30 mouse cellular contexts compared by ENCODE assay signal in the genomic region with DNA sequence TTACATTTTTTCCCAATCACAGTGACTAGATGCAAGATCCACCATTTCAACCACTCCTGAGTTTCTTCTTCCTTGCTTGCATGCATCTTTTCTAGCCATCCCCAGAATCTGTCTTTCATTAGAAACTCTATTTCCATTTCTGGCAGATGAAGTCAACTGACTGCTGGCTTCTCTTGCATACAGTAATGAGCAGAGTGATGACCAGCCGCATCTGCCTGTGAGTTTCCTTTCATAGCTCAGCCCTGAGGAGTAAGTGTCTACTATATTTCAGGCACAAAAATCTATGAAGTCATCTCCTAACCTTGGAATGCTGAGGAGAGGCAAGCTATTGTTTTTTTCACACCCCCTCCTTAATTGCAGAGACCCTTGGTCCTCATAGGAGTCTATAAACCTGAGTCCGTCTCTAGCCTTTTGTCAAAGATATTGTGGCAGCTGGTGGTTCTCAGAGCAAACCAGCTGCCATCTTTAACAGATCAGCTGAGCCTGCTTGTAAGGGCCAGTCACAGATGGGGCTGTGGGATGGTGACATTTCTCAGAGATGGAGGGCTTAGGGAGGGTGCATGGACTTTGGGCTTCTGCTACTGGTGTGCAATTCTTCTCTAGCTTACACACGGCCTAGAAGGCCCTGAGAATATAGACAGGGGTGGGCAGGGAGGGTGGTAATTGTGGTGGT. TPM values are rescaled to one million over a fixed set of nuclear protein-coding genes. Genes with fewer than 3 reads are reported as not detected.
DNase-seq lines count a peak whose midpoint lies in the region; ATAC-seq and TF ChIP-seq lines count a peak whose summit lies in the region.
"Had no signal": no experiment of that assay in that cellular context is flagged by ENCODE, and none has a peak within 500 bp of the region (broad histone marks: within the 10 kb centered on the region; RNA-seq: fewer than 3 reads in every experiment).

No protein-coding gene starts in this region.

- no peaks in the 10 kb centered on the region for H3K9me3 ChIP-seq in hindbrain, embryonic 10.5 days
- H3K9me3 ChIP-seq: forebrain, embryonic 13.5 days; hindbrain, embryonic 13.5 days; limb, embryonic 15.5 days; midbrain, embryonic 15.5 days; neural tube, embryonic 12.5 days had no signal

- H3K27me3 ChIP-seq in hindbrain, embryonic 10.5 days (ENCODE audit: insufficient read depth, poor library complexity, severe bottlenecking) = no peaks in the 10 kb centered on the region
- H3K27me3 ChIP-seq: forebrain, embryonic 13.5 days; hindbrain, embryonic 13.5 days; limb, embryonic 15.5 days; midbrain, embryonic 15.5 days; neural tube, embryonic 12.5 days had no signal

- no peak for DNase-seq in frontal cortex, postnatal 14 days (ENCODE audit: low spot score in 2 of 2)
- DNase-seq in left cerebral cortex, adult 18-20 months (ENCODE audit: low spot score in 2 of 2) = peak; percentile 17 to 41
- no peak for DNase-seq in left cerebral cortex, postnatal 4 days
- DNase-seq in brain, embryonic 14.5 days (ENCODE audit: low read depth) = peak; percentile 27
- DNase-seq in retina, postnatal 1 day = peak; percentile 70
- no peak for DNase-seq in hindbrain, embryonic 10.5 days (ENCODE audit: low spot score)
- DNase-seq: adrenal gland, postnatal 25 days; cerebellum, adult 11 months; cerebellum, adult 9-11 months; kidney, postnatal 14 days; lung, embryonic 14.5 days; lung, postnatal 4 days had no signal

- H3K36me3 ChIP-seq in hindbrain, embryonic 10.5 days = no peaks in the 10 kb centered on the region
- H3K36me3 ChIP-seq: hindbrain, embryonic 13.5 days; midbrain, embryonic 15.5 days; neural tube, embryonic 12.5 days had no signal

- no peaks in the 10 kb centered on the region for H3K4me1 ChIP-seq in hindbrain, embryonic 10.5 days (replicated peaks)
- H3K4me1 ChIP-seq: forebrain, embryonic 13.5 days; hindbrain, embryonic 13.5 days; limb, embryonic 15.5 days; midbrain, embryonic 15.5 days; neural tube, embryonic 12.5 days had no signal

- H3K4me3 ChIP-seq in hindbrain, embryonic 10.5 days = no peak overlapping the region
- H3K4me3 ChIP-seq: forebrain, embryonic 13.5 days; hindbrain, embryonic 13.5 days; limb, embryonic 15.5 days; midbrain, embryonic 15.5 days; neural tube, embryonic 12.5 days had no signal

- 82% methylated on average over 3 of the region's 3 CpGs for WGBS in hindbrain, embryonic 10.5 days

- ATAC-seq in frontal cortex, adult (ENCODE audit: low TSS enrichment) = peak; percentile 64; the same call in 1 of the 2 replicates
- ATAC-seq: CD4-positive, CD25-positive, alpha-beta regulatory T cell, adult 4 months; forebrain, embryonic 13.5 days; inflammation-experienced regulatory T-cells, adult 6 months; midbrain, embryonic 15.5 days had no signal

- no peak for TF ChIP-seq POLR2A in brain, embryonic 14.5 days (IDR thresholded peaks at IDR 0.05; ENCODE audit: borderline replicate concordance, extremely low read depth, insufficient read depth, insufficient read length, poor library complexity, severe bottlenecking)

- TF ChIP-seq CTCF in brain, embryonic 14.5 days (IDR thresholded peaks at IDR 0.05; ENCODE audit: borderline replicate concordance, extremely low read depth, insufficient read depth, insufficient read length) = no peak

- H3K27ac ChIP-seq in hindbrain, embryonic 10.5 days = no peak overlapping the region
- H3K27ac ChIP-seq: forebrain, embryonic 13.5 days; hindbrain, embryonic 13.5 days; limb, embryonic 15.5 days; liver, embryonic 14.5 days; midbrain, embryonic 15.5 days; neural tube, embryonic 12.5 days; stomach, postnatal 0 days had no signal

- intact Hi-C loops in left cerebral cortex, postnatal 4 days (cut with DNase I) = no loop called here

RNA-seq across cellular contexts. Expression of gene Nr2e3, which starts 25.6 kb away (rescaled TPM):
- total RNA-seq in left cerebral cortex, adult 18-20 months (2021) = not detected
- not detected for total RNA-seq in left cerebral cortex, postnatal 4 days (2021)
- polyA plus RNA-seq in brain, embryonic 14.5 days (2012; rRNA removed) = 0.11 and 0.15 TPM in 2 replicates
- not detected in 2 replicates for polyA plus RNA-seq in hindbrain, embryonic 10.5 days (2016; fragmentation: Nextera tagmentation; extraction: Ambion mirVana)
- total RNA-seq: adrenal gland, postnatal 25 days; common myeloid progenitor, adult 5-6 weeks; gastrocnemius, adult 18-20 months; gastrocnemius, postnatal 4 days; heart, adult 8-10 months; heart, postnatal 25 days; layer of hippocampus, adult 8-10 months; left cerebral cortex, postnatal 36 days had no signal
- polyA plus RNA-seq: CD4-positive, CD25-positive, alpha-beta regulatory T cell, adult 4 months; forebrain, embryonic 13.5 days; heart, embryonic 14.5 days; hindbrain, embryonic 13.5 days; inflammation-experienced regulatory T-cells, adult 6 months; liver, embryonic 14.5 days; lung, embryonic 14.5 days; midbrain, embryonic 15.5 days; stomach, postnatal 0 days had no signal

Comparison
In these comparisons a context has a peak if more than half of its experiments do, and no peak if none do; other contexts are left out.
1. DNase-seq: peak in left cerebral cortex, adult 18-20 months (2 of 2), brain, embryonic 14.5 days (single experiment) and retina, postnatal 1 day (single experiment); none in frontal cortex, postnatal 14 days (0 of 2), left cerebral cortex, postnatal 4 days (single experiment) and hindbrain, embryonic 10.5 days (single experiment).